Mouse (Mus musculus) liver, embryonic 14.5 days (tissue): ENCODE data around the gene Tada2a.

Source experiments
- CTCF ChIP-seq: IDR thresholded peaks from 2 replicates; pipeline ENCODE4 v1.5.1; 2016; ENCODE audit warnings: antibody characterized with exemption, low read depth, control low read depth
- EP300 ChIP-seq: IDR thresholded peaks from 2 replicates; pipeline ENCODE4 v1.6.1; 2016; ENCODE audit warnings: antibody characterized with exemption, low read depth

DNA sequence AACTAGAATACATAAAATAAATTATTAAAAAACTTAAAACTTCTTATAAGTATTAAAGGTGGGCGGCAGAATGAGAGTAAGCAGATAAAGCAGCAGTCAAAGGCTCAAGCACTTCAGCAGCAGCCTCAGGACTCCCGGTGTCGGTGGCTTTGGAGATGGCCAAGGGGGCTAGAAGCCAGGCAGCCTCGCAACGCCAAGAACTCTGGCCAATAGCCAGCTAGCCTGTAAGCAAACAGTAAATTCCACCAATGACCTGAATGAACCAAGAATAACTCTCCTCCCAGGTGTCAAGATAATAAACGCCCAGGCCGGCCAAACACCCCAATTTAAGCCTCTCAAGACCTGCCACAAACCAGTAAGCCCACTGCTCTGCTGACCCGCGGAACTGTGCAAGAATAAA is 13.8 kb downstream of the Tada2a start:
- TF ChIP-seq CTCF (no peak), EP300 (no peak)
